Mouse (Mus musculus) heart, adult 2 months (tissue): ENCODE data around the gene Pmpca.

Experiments used
- CTCF ChIP-seq: fragments of 200-600 bp; IDR thresholded peaks from 2 replicates; pipeline ENCODE4 v1.8.1; 2022; ENCODE audit warnings: antibody characterized with exemption, mild to moderate bottlenecking, moderate library complexity
- EP300 ChIP-seq: fragments of 200-500 bp; IDR thresholded peaks from 2 replicates; pipeline ENCODE4 v1.6.1; 2011; ENCODE audit warnings: low read depth, low read length, control low read depth; ENCODE audit not compliant: insufficient read depth
- POLR2A ChIP-seq: fragments of 200-500 bp; IDR thresholded peaks from 2 replicates; pipeline ENCODE4 v1.6.1; 2011; ENCODE audit warnings: mild to moderate bottlenecking, low read depth, low read length, control low read depth; ENCODE audit not compliant: insufficient read depth

GRCm38 (mm10) chr2:26429851-26430250, 40.7 kb downstream of the Pmpca start:
- no peak for TF ChIP-seq CTCF
- TF ChIP-seq POLR2A, result no peak
- TF ChIP-seq EP300, result no peak
